Mouse (Mus musculus) ZHBTc4 (cell line): ENCODE measurements around the gene Fbf1.
"Not testable (repeated sequence)": the region's sequence is repeated elsewhere in the genome, so short reads cannot be mapped to it uniquely, and the experiment has no call there.

Experiments used
- DNase-seq: peaks from one replicate; pipeline ENCODE4 v3.0.0-alpha.2; 2011; ENCODE audit warnings: low read depth, low spot score

The Fbf1 gene

DNA sequence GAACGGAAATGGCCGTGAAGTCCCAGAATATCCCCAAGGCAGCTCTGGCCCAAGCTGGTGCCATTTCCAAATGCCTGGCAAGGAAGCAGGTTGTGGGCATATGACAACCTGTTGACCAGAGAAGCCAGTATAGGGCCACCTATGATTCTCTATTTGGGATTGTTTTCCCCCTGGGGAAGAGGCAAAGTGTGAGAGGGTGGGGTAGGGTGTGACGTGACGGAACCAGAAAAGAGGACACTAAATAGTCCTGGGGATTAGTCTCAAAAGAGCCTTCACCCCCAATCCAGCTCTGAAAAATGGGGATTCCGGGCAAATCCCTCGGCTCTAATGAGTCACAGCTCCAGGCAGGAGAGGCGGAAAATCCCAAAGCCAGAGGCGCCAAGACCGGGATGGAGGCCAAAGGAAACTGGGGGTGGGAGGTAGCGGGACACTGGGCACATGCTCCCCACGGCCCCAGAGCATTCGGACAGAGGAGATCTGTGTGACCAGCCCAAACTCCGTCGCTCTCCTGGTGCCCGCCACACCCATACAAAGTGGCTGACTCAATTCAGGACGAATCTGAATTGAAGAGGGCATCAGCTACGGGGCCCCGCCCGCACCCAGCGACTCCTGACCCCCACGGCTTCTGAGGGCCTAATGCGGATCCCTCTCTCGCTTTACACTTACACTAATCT lies 59.4 kb downstream of the Fbf1 start:
- DNase-seq = no peak

DNA sequence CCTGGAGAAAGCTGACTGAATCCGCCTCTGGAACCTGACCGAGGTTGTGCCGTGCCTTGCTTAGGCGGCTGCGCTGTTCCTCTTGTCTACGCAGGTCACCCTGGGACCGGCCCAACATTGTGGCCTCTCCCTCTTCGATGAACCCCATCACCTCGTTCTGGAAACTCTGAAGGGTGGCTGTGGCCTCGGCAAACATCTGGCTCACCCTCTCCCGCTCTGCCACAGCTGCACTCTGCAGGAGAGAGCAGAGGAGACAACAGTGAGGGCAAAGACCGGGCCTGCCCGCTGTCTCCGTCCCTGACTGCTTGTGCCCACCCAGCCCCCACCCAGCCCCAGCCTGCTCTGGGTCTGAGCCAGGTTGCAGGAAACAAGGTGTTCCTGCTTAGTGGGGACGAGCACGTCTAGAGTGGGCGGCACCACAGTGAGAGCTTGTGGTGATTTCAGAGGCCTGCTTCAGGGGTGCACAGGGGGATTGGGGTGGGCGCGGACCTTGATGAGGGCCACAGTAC lies 60.1 kb downstream of the Fbf1 start:
- DNase-seq = peak; percentile 36

GRCm38 (mm10) chr11:116106963-116107776 lies 60.8 kb downstream of the Fbf1 start:
- no peak for DNase-seq

DNA sequence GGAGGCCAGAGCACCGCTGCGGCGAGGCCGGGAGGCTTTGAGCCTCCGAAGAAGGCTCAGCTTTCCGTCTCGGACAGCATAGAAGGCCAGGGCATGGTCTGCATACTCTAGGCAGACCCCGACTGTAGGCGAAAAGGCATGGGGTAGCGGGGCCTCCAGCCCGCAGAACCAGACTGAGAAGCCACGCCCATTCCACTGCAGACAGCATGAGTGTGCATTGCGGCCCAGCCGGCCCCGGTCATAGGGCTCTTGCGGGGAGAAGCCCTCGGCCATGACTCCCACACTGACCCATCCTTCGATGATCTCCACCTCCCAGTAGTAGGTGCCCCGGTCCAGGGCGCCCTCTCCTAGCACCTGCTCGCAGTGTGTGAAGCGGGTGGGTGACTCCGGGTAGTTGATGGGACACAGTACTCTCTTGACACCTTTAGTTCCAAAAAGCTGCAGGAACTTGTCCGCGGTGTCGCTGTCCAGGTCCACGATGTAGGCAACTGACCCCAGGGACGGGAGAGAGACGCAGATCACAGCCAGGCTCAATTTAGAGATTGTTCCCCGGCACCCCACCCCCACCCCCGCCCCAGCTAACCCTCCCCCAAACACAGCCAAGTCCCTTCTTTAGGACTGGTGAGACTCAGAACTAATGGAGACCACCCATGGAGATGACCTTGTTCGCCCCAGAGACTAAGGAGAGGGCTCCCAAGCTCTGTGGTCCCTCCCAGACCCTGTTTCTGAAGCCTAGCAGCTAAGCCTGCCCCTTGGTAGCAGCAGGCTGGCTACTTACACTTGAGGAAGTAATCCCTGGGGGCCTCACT lies 61.6 kb downstream of the Fbf1 start:
- DNase-seq = peak; percentile 80

DNA sequence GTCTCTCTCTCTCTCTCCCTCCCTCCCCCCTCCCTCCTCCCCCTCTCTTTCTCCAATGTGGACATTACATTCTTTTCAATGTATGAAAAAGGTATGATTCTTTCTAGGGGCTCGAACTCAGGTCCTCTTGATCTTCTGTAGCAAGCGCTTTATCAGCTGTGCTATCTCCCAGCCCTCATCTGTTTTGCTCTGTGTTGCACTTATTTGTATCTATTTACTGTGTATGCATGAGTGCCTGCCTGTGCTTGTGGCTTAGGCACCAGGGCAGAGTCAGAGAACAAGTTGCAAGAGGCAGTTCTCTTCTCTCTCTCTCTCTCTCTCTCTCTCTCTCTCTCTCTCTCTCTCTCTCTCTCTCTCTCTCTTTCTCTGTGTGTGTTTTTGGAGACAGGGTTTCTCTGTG lies 62.9 kb downstream of the Fbf1 start:
- DNase-seq = no peak

GRCm38 (mm10) chr11:116104006-116104646 lies 63.8 kb downstream of the Fbf1 start:
- DNase-seq = peak; percentile 89

DNA sequence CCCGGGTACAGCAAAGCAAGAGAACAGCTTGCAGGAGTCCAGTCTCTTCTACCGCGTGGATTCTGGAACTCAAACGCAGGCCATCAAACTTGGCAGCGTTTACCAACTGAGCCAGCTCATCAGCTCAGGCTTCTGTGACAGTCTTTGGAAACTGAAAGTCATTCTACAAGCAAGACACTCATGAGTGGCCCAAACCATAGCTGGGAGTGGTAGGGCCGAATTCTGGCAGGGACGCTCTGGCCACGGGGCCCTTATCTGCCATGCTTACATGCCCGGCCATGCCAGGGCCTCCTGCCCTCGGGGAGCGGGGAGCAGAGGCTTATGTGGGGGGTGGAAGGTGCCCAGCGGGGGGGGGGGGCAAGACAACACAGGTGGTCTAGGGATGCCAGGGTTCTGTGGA lies 64.4 kb downstream of the Fbf1 start:
- DNase-seq = no peak

DNA sequence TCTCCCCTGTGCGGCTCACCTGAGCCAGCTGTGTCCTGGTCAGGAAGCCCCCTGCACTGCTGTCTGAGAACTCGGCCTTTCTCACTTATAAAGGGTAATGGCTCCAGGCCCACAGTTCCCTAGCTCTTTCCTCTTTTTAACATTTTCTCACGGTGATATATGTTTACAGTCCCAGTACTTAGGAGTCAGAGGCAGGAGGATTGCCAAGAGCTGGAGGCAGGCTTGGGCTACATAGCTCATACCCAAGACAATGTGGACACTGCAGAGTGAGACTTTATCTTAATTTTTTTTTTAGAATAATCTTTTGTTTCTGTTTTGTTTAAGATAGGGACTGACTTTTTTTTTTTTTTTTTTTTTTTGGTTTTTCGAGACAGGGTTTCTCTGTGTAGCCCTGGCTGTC lies 65.5 kb downstream of the Fbf1 start:
- DNase-seq = no peak

DNA sequence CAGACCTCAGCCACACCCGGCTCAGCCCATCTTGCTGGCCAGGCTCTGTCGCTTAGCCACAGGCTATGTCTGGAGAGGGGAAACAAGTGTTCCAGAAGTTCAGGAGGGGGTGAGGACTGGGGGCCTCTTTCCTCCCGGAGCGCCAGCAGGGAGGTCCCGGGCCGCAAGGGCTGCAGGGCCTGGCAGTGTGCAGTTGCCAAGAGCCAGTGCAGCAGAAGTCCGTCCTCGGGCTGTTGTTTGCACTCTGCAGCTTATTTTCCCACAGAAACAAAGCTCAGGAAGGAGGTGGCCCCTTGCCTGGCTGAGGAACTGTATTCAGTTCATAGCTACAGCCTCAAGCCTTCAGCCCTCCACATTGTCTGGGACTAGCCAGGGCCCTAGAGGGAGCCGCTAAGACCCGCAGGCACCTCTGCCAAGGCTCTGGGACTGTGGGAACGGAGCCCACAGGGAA lies 66.0 kb downstream of the Fbf1 start:
- DNase-seq = peak; percentile 37

DNA sequence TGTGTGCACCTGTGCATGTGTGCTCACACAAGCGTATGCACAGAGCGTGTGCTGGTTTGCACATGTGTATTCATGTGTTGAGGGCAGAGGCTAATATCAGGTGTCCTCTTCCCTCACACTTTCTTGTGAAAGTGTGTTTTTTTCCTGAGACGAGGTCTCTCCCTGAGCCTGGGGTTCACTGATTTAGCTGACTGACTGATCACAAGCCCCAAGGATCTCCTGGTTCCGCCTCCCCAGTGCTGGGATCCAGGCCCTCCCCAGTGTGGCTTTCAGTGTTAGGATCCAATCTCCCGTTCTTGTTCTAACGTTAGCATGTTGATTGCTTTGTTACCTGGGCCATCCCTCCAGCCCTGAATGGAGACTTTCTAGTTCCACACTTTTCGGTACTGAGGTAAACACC lies 67.1 kb downstream of the Fbf1 start:
- no peak for DNase-seq

GRCm38 (mm10) chr11:116100385-116100784 lies 67.6 kb downstream of the Fbf1 start:
- DNase-seq = peak; percentile 26

GRCm38 (mm10) chr11:116099462-116099861 lies 68.5 kb downstream of the Fbf1 start:
- DNase-seq = no peak

- DNase-seq = no peak
Measured at GRCm38 (mm10) chr11:116098711-116099460, 69.1 kb downstream of the Fbf1 start.

DNA sequence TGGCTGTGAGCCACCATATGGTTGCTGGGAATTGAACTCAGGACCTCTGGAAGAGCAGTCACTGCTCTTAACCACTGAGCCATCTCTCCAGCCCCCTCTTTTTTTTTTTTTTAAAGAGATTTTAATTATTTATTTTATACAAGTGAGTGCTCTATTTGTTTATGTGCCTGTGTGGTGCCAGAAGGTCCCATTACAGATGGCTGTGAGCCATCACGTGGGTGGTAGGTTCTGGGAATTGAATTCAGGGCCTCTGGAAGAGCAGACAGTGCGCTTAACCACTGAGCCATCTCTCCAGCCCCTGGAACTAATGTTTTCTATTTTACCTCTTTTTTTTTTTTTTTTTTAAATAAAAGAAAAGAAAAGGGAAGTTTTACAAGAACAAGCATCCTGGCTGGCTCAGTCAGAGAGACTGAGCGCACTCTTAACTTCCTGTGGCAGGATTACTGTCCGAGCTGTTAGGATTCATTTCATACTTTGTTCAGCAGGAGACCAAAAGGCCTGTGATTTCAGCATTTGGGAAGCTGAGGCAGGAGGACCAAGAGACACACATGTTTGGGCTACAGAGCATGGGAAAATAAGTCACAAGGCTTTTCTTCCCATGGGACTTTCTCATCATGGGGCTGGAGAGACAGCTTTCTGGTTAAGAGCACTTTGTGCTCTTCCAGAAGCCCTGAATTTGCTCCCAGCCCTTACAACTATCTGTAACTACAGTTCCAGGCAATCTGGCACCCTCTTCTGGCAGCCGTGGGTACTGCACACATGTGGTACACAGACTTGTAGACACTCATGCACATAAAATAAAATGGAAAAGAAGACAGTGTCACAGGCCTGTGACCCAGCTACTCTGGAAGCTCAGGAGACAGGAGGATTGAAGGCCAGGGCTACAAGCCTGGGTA lies 71.5 kb downstream of the Fbf1 start:
- peak; percentile 97 for DNase-seq

GRCm38 (mm10) chr11:116095573-116095972 lies 72.4 kb downstream of the Fbf1 start:
- no peak for DNase-seq

DNA sequence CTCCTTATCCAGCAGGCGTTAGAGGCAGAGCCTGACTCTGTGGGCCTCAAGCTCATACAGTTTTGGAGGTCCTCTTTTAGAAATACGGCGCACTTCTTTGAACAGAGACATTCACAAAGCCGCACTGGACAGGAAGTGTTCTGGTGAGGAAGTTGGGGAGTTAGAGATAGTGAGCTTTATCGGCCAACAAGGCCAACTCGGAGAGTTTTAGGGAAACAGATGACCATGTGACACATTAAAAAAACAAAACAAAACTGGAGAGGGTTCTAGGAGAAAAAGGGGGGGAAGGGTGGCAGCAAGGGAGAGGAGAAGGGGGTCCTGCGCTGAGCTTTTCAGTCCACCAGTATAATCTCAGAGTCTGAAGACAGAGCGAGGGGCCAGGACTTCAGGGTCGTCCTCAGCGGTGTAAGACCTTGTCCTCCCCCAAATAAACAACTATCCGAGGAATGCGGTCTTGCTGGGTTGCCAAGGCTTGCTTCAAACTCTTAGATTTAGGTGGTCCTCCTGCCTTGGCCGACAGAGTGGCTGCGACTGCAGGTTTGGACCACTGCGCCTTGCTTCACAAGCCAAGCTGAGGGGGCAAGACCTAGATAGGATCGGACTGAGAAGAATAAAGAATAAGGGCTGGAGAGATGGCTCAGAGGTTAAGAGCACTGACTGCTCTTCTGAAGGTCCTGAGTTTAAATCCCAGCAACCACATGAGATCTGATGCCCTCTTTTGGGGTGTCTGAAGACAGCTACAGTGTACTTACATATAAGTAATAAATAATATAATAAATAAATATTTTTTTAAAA lies 74.0 kb downstream of the Fbf1 start:
- DNase-seq = no peak

DNA sequence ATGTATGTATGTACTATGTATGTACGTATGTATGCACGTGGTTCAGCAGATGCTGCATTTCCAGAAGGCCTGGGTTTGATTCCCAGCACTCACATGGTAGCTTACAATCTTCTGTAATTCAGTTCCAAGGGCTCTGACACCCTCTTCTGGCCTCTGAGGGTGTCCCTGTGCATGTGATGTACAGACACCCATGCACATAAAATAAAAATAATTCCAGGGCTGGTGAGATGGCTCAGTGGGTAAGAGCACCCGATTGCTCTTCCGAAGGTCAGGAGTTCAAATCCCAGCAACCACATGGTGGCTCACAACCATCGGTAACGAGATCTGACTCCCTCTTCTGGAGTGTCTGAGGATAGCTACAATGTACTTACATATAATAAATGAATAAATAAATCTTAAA lies 75.0 kb downstream of the Fbf1 start:
- DNase-seq = not testable (repeated sequence)
